Mouse (Mus musculus): ENCODE data around the gene Zbtb33.
A peak's percentile ranks its signal among the peaks of the same experiment; 100 is the strongest.
"Not testable (repeated sequence)": the region's sequence is repeated elsewhere in the genome, so short reads cannot be mapped to it uniquely, and the experiment has no call there.

Zbtb33 gene

GRCm38 (mm10) chrX:38189552-38190457 is at the start of gene Zbtb33:
Gene Zbtb33, plus strand, starts transcription at chrX:38189793.
- peak; percentile 59 for DNase-seq (ENCODE audit: low read depth)

- DNase-seq (ENCODE audit: low read depth) = no peak
Observed at GRCm38 (mm10) chrX:38159097-38159496, 30.5 kb upstream of the Zbtb33 start.

GRCm38 (mm10) chrX:38165315-38165714 is 24.3 kb upstream of the Zbtb33 start:
- no peak for DNase-seq (ENCODE audit: low read depth)

- DNase-seq (ENCODE audit: low read depth) = no peak
Observed at GRCm38 (mm10) chrX:38166064-38166463, 23.5 kb upstream of the Zbtb33 start.

GRCm38 (mm10) chrX:38166592-38166991 is 23.0 kb upstream of the Zbtb33 start:
- DNase-seq (ENCODE audit: low read depth) = no peak

- not testable (repeated sequence) for DNase-seq (ENCODE audit: low read depth)
Observed at GRCm38 (mm10) chrX:38179891-38180310, 9.7 kb upstream of the Zbtb33 start.

GRCm38 (mm10) chrX:38180656-38181607 is 8.7 kb upstream of the Zbtb33 start:
- DNase-seq (ENCODE audit: low read depth) = no peak

- no peak for DNase-seq (ENCODE audit: low read depth)
Observed at GRCm38 (mm10) chrX:38181608-38182258, 7.9 kb upstream of the Zbtb33 start.

GRCm38 (mm10) chrX:38185520-38185919 is 4.1 kb upstream of the Zbtb33 start:
- no peak for DNase-seq (ENCODE audit: low read depth)

GRCm38 (mm10) chrX:38190458-38190764 is 818 bp downstream of the Zbtb33 start:
- no peak for DNase-seq (ENCODE audit: low read depth)

GRCm38 (mm10) chrX:38201816-38202215 is 12.2 kb downstream of the Zbtb33 start:
- DNase-seq (ENCODE audit: low read depth) = peak; percentile 30

GRCm38 (mm10) chrX:38207392-38207791 is 17.8 kb downstream of the Zbtb33 start:
- DNase-seq (ENCODE audit: low read depth) = no peak

GRCm38 (mm10) chrX:38216986-38217675 is 27.5 kb downstream of the Zbtb33 start:
- DNase-seq (ENCODE audit: low read depth) = no peak

- no peak for DNase-seq (ENCODE audit: low read depth)
Observed at GRCm38 (mm10) chrX:38217676-38217991, 28.0 kb downstream of the Zbtb33 start.

- no peak for DNase-seq (ENCODE audit: low read depth)
Observed at GRCm38 (mm10) chrX:38222757-38223156, 33.2 kb downstream of the Zbtb33 start.

GRCm38 (mm10) chrX:38229888-38230287 is 40.3 kb downstream of the Zbtb33 start:
- DNase-seq (ENCODE audit: low read depth) = no peak

GRCm38 (mm10) chrX:38237731-38238130 is 48.1 kb downstream of the Zbtb33 start:
- peak; percentile 10 for DNase-seq (ENCODE audit: low read depth)
